Mouse (Mus musculus) olfactory bulb, adult 2 months (tissue): Measurements from ENCODE around the gene Nkx6-1.

ENCODE experiments used
- CTCF ChIP-seq: fragments of 200-500 bp; IDR thresholded peaks from 2 replicates; pipeline ENCODE4 v1.5.1; 2012; ENCODE audit warnings: low read depth, mild to moderate bottlenecking, low read length, moderate library complexity; ENCODE audit not compliant: insufficient read depth
- POLR2A ChIP-seq: fragments of 200-500 bp; IDR thresholded peaks from 2 replicates; pipeline ENCODE4 v1.6.1; 2012; ENCODE audit warnings: mild to moderate bottlenecking, low read depth, low read length, moderate library complexity; ENCODE audit not compliant: insufficient read depth

DNA sequence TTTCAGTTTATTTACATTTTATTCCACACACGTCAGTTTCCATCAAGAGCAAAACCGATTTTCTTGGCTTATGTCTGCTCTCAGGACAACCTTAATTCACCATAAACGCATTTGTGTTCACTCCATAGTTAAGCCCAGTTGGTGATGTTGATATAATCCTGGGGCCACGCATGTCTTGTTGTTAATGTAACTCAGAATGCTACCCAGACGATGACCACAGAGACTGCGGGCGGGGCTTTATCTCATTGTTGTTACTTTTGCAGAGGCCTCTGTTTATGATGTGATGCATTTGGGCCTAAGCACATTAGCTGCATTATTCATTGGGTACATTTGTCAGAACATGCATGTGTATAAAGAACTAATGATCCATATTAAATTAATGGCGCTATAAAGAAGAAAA lies 19.7 kb downstream of the Nkx6-1 start:
- TF ChIP-seq CTCF (no peak), POLR2A (no peak)
